Mouse (Mus musculus) forebrain, embryonic 12.5 days (tissue): ENCODE results near the gene Slit3. TPM values are rescaled to one million over a fixed set of nuclear protein-coding genes. Genes with fewer than 3 reads are reported as not detected.

Experiments used
- ATAC-seq: fragments of 200-750 bp; cut with Nextera tagmentation; 2 replicates; pipeline ENCODE4 v1.8.0; 2017; ENCODE audit warnings: moderate TSS enrichment; ENCODE audit not compliant: low FRiP score
- H3K27ac ChIP-seq: fragments of 300-500 bp; sonication (generic); 2 replicates; pipeline ENCODE4 v1.5.1; 2016; ENCODE audit warnings: mild to moderate bottlenecking
- H3K27me3 ChIP-seq: fragments of 300-500 bp; sonication (generic); 2 replicates; pipeline ENCODE4 v1.6.1; 2016; ENCODE audit warnings: mild to moderate bottlenecking
- H3K36me3 ChIP-seq: fragments of 300-500 bp; sonication (generic); replicated peaks from 2 replicates; pipeline ENCODE4 v1.6.1; 2016; ENCODE audit warnings: mild to moderate bottlenecking
- H3K4me1 ChIP-seq: fragments of 300-500 bp; sonication (generic); 2 replicates; pipeline ENCODE4 v1.6.1; 2016
- H3K4me2 ChIP-seq: fragments of 300-500 bp; sonication (generic); 2 replicates; pipeline ENCODE4 v1.6.1; 2016; ENCODE audit warnings: mild to moderate bottlenecking, moderate library complexity
- H3K4me3 ChIP-seq: fragments of 300-500 bp; sonication (generic); replicated peaks from 2 replicates; pipeline ENCODE4 v1.5.1; 2016; ENCODE audit warnings: mild to moderate bottlenecking
- H3K9ac ChIP-seq: fragments of 300-500 bp; sonication (generic); 2 replicates; pipeline ENCODE4 v1.6.1; 2016; ENCODE audit warnings: mild to moderate bottlenecking
- H3K9me3 ChIP-seq: fragments of 300-500 bp; sonication (generic); 2 replicates; pipeline ENCODE4 v1.6.1; 2016
- WGBS: fragments of 180-500 bp; shearing (Covaris S2); methylation state at CpG from one replicate; pipeline ENCODE4 v1.1.7; 2016; 5-methylcytosine and 5-hydroxymethylcytosine counted together
- polyA plus RNA-seq: library from polyadenylated mRNA; unstranded; fragments of >200 nt; fragmentation: Nextera tagmentation; extraction: Ambion mirVana; gene quantifications from 2 replicates; pipeline ENCODE4 v1.2.1, GENCODE M21; 2016

Slit3 gene
- polyA plus RNA-seq, 1 experiment from 2014 or later, result 6.3 TPM

- ATAC-seq, result no peak
- no peak overlapping the region for H3K9ac ChIP-seq
- peaks cover 10% of the 10 kb centered on the region; the same call in 1 of the 2 replicates for H3K4me1 ChIP-seq
- peaks cover 17% of the 10 kb centered on the region for H3K27me3 ChIP-seq
- H3K9me3 ChIP-seq, result no peaks in the 10 kb centered on the region
- H3K4me2 ChIP-seq, result no peak overlapping the region
- no peak overlapping the region for H3K27ac ChIP-seq
- no peak overlapping the region for H3K4me3 ChIP-seq
- 78% methylated on average over 5 of the region's 5 CpGs for WGBS
- no peaks in the 10 kb centered on the region for H3K36me3 ChIP-seq
Observed at GRCm38 (mm10) chr11:35302272-35302671, 181.2 kb downstream of the Slit3 start.

- Histone ChIP-seq H3K4me3 (no peak overlapping the region), H3K9me3 (no peaks in the 10 kb centered on the region), H3K36me3 (no peaks in the 10 kb centered on the region), H3K4me2 (no peak overlapping the region), H3K4me1 (peaks cover 10% of the 10 kb centered on the region; the same call in 1 of the 2 replicates), H3K27me3 (peaks cover 8% of the 10 kb centered on the region), H3K9ac (no peak overlapping the region), H3K27ac (no peak overlapping the region)
- 83% methylated on average over 8 of the region's 8 CpGs for WGBS
- no peak for ATAC-seq
Observed at GRCm38 (mm10) chr11:35304216-35304975, 183.4 kb downstream of the Slit3 start.

- peak; percentile 41; the same call in 1 of the 2 replicates for ATAC-seq
- Histone ChIP-seq H3K9ac (no peak overlapping the region), H3K4me1 (peaks cover 10% of the 10 kb centered on the region; the same call in 1 of the 2 replicates), H3K4me3 (no peak overlapping the region), H3K27me3 (peaks cover 8% of the 10 kb centered on the region), H3K9me3 (no peaks in the 10 kb centered on the region), H3K4me2 (no peak overlapping the region), H3K27ac (no peak overlapping the region), H3K36me3 (no peaks in the 10 kb centered on the region)
- WGBS, result 48% methylated on average over 5 of the region's 5 CpGs
Observed at GRCm38 (mm10) chr11:35305111-35305510, 184.1 kb downstream of the Slit3 start.

- H3K4me2 ChIP-seq, result no peak overlapping the region
- H3K27me3 ChIP-seq, result peaks cover 10% of the 10 kb centered on the region; the same call in 1 of the 2 replicates
- peaks cover 10% of the 10 kb centered on the region; the same call in 1 of the 2 replicates for H3K4me1 ChIP-seq
- no peak overlapping the region for H3K9ac ChIP-seq
- no peak overlapping the region for H3K27ac ChIP-seq
- no peaks in the 10 kb centered on the region for H3K9me3 ChIP-seq
- H3K4me3 ChIP-seq, result no peak overlapping the region
- no peak for ATAC-seq
- no peaks in the 10 kb centered on the region for H3K36me3 ChIP-seq
- 94% methylated on average over 3 of the region's 3 CpGs for WGBS
Observed at GRCm38 (mm10) chr11:35305910-35306309, 184.9 kb downstream of the Slit3 start.

- Histone ChIP-seq H3K27ac (no peak overlapping the region), H3K9ac (no peak overlapping the region), H3K9me3 (no peaks in the 10 kb centered on the region), H3K4me2 (no peak overlapping the region), H3K36me3 (no peaks in the 10 kb centered on the region), H3K4me3 (no peak overlapping the region), H3K4me1 (peaks cover 10% of the 10 kb centered on the region; the same call in 1 of the 2 replicates), H3K27me3 (peaks cover 9% of the 10 kb centered on the region; the same call in 1 of the 2 replicates)
- whole genome bisulfite sequencing, result 59% methylated on average over 5 of the region's 5 CpGs
- ATAC-seq, result no peak
Observed at GRCm38 (mm10) chr11:35306922-35307321, 185.9 kb downstream of the Slit3 start.

GRCm38 (mm10) chr11:35307992-35308391, 187.0 kb downstream of the Slit3 start:
- H3K9me3 ChIP-seq, result no peaks in the 10 kb centered on the region
- no peak overlapping the region for H3K4me3 ChIP-seq
- peaks cover 15% of the 10 kb centered on the region; the same call in 1 of the 2 replicates for H3K27me3 ChIP-seq
- peaks cover 10% of the 10 kb centered on the region; the same call in 1 of the 2 replicates for H3K4me1 ChIP-seq
- no peak overlapping the region for H3K4me2 ChIP-seq
- no peaks in the 10 kb centered on the region for H3K36me3 ChIP-seq
- no peak for ATAC-seq
- WGBS, result 87% methylated on average over 4 of the region's 4 CpGs
- no peak overlapping the region for H3K27ac ChIP-seq
- H3K9ac ChIP-seq, result no peak overlapping the region

- no peaks in the 10 kb centered on the region for H3K36me3 ChIP-seq
- WGBS, result 86% methylated on average over 5 of the region's 5 CpGs
- H3K4me3 ChIP-seq, result no peak overlapping the region
- H3K9ac ChIP-seq, result no peak overlapping the region
- H3K4me2 ChIP-seq, result no peak overlapping the region
- peaks cover 37% of the 10 kb centered on the region for H3K27me3 ChIP-seq
- no peaks in the 10 kb centered on the region for H3K9me3 ChIP-seq
- ATAC-seq, result no peak
- H3K4me1 ChIP-seq, result peaks cover 16% of the 10 kb centered on the region
- no peak overlapping the region for H3K27ac ChIP-seq
Observed at GRCm38 (mm10) chr11:35315449-35316028, 194.5 kb downstream of the Slit3 start.

- no peak overlapping the region for H3K4me2 ChIP-seq
- H3K36me3 ChIP-seq, result no peaks in the 10 kb centered on the region
- 96% methylated on average over 5 of the region's 5 CpGs for WGBS
- no peak for ATAC-seq
- no peak overlapping the region for H3K4me3 ChIP-seq
- no peak overlapping the region for H3K9ac ChIP-seq
- no peak overlapping the region for H3K27ac ChIP-seq
- H3K4me1 ChIP-seq, result peaks cover 16% of the 10 kb centered on the region
- H3K27me3 ChIP-seq, result peaks cover 45% of the 10 kb centered on the region
- H3K9me3 ChIP-seq, result no peaks in the 10 kb centered on the region
Observed at GRCm38 (mm10) chr11:35317221-35317620, 196.2 kb downstream of the Slit3 start.

- H3K9me3 ChIP-seq, result no peaks in the 10 kb centered on the region
- no peak overlapping the region for H3K9ac ChIP-seq
- ATAC-seq, result peak; percentile 93
- no peaks in the 10 kb centered on the region for H3K36me3 ChIP-seq
- no peak overlapping the region for H3K4me2 ChIP-seq
- H3K4me3 ChIP-seq, result no peak overlapping the region
- H3K27me3 ChIP-seq, result peaks cover 44% of the 10 kb centered on the region
- peaks cover 16% of the 10 kb centered on the region for H3K4me1 ChIP-seq
- 20% methylated on average over 7 of the region's 7 CpGs for WGBS
- no peak overlapping the region for H3K27ac ChIP-seq
Observed at GRCm38 (mm10) chr11:35317775-35318432, 196.9 kb downstream of the Slit3 start.

- no peak overlapping the region for H3K4me2 ChIP-seq
- peaks cover 47% of the 10 kb centered on the region for H3K27me3 ChIP-seq
- H3K4me3 ChIP-seq, result no peak overlapping the region
- H3K9me3 ChIP-seq, result no peaks in the 10 kb centered on the region
- 18% methylated on average over 12 of the region's 12 CpGs for WGBS
- ATAC-seq, result peak; percentile 18
- H3K9ac ChIP-seq, result no peak overlapping the region
- H3K27ac ChIP-seq, result no peak overlapping the region
- no peaks in the 10 kb centered on the region for H3K36me3 ChIP-seq
- H3K4me1 ChIP-seq, result peaks cover 16% of the 10 kb centered on the region
Observed at GRCm38 (mm10) chr11:35318433-35319020, 197.5 kb downstream of the Slit3 start.

GRCm38 (mm10) chr11:35320518-35320917, 199.5 kb downstream of the Slit3 start:
- Histone ChIP-seq H3K4me3 (no peak overlapping the region), H3K9me3 (no peaks in the 10 kb centered on the region), H3K27ac (no peak overlapping the region), H3K4me2 (no peak overlapping the region), H3K4me1 (peaks cover 16% of the 10 kb centered on the region), H3K27me3 (peaks cover 64% of the 10 kb centered on the region), H3K36me3 (no peaks in the 10 kb centered on the region), H3K9ac (no peak overlapping the region)
- ATAC-seq, result no peak
- whole genome bisulfite sequencing, result 94% methylated on average over 2 of the region's 3 CpGs

- no peak overlapping the region for H3K9ac ChIP-seq
- peaks cover 10% of the 10 kb centered on the region for H3K4me1 ChIP-seq
- H3K4me3 ChIP-seq, result no peak overlapping the region
- WGBS, result 72% methylated on average over 5 of the region's 5 CpGs
- no peak overlapping the region for H3K4me2 ChIP-seq
- peaks cover 90% of the 10 kb centered on the region for H3K27me3 ChIP-seq
- no peaks in the 10 kb centered on the region for H3K9me3 ChIP-seq
- ATAC-seq, result no peak
- no peaks in the 10 kb centered on the region for H3K36me3 ChIP-seq
- H3K27ac ChIP-seq, result no peak overlapping the region
Observed at GRCm38 (mm10) chr11:35324397-35324796, 203.4 kb downstream of the Slit3 start.
